Comparison of ENCODE assay signal across 35 mouse cellular contexts in the genomic region with DNA sequence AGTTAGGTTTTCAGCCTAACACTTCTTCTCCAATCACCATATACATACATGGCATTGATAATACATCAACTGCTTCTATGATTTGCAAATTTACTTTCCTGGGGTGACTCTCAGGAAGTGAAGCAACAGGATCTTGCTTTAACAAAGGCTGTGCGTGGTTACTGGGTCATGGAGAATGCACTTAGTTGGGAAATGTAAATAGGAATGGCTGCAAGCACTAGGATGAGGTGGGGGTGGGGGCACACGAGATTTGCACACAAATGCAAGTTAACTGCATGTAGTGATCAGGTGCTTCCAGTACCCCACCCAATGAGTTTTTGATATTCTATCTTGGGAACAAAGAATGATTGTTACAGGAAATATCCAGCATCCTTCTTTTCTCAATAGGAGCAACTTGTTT. TPM values are rescaled to one million over a fixed set of nuclear protein-coding genes. Genes with fewer than 3 reads are reported as not detected.
"Had no signal": no experiment of that assay in that cellular context is flagged by ENCODE, and none has a peak within 500 bp of the region (broad histone marks: within the 10 kb centered on the region; RNA-seq: fewer than 3 reads in every experiment).

No protein-coding gene starts in this region.

- DNase-seq: gastrocnemius, postnatal 14 days; gastrocnemius, postnatal 36 days; heart, adult 11 months; heart, adult 2 months; heart, postnatal 14 days; heart, postnatal 36 days; kidney, adult 11 months; kidney, adult 2 months; kidney, adult 9 months; kidney, postnatal 14 days; kidney, postnatal 36 days; layer of hippocampus, adult 9-11 months; layer of hippocampus, postnatal 36 days; left cerebral cortex, postnatal 4 days had no signal

- H3K4me1 ChIP-seq: heart, embryonic 13.5 days; heart, embryonic 15.5 days; hindbrain, embryonic 13.5 days; hindbrain, embryonic 15.5 days; limb, embryonic 13.5 days; limb, embryonic 15.5 days; liver, embryonic 12.5 days had no signal

- H3K36me3 ChIP-seq: heart, embryonic 13.5 days; heart, embryonic 15.5 days; hindbrain, embryonic 13.5 days; hindbrain, embryonic 15.5 days; kidney, embryonic 15.5 days; limb, embryonic 13.5 days; limb, embryonic 15.5 days; liver, embryonic 12.5 days had no signal

- H3K9ac ChIP-seq: heart, embryonic 13.5 days; heart, embryonic 15.5 days; hindbrain, embryonic 13.5 days; hindbrain, embryonic 15.5 days; kidney, embryonic 15.5 days; limb, embryonic 13.5 days; limb, embryonic 15.5 days; liver, embryonic 12.5 days had no signal

- H3K27me3 ChIP-seq: heart, embryonic 13.5 days; heart, embryonic 15.5 days; hindbrain, embryonic 13.5 days; hindbrain, embryonic 15.5 days; kidney, embryonic 15.5 days; limb, embryonic 13.5 days; limb, embryonic 15.5 days; liver, embryonic 12.5 days had no signal

- H3K27ac ChIP-seq: heart, adult 2 months; heart, embryonic 13.5 days; heart, embryonic 15.5 days; hindbrain, embryonic 13.5 days; hindbrain, embryonic 15.5 days; hindbrain, postnatal 0 days; kidney, embryonic 15.5 days; kidney, postnatal 0 days; limb, embryonic 13.5 days; limb, embryonic 15.5 days; liver, embryonic 12.5 days had no signal

- H3K4me3 ChIP-seq: heart, adult 2 months; heart, embryonic 13.5 days; heart, embryonic 15.5 days; hindbrain, embryonic 13.5 days; hindbrain, embryonic 15.5 days; kidney, embryonic 15.5 days; limb, embryonic 13.5 days; limb, embryonic 15.5 days; liver, embryonic 12.5 days had no signal

- H3K9me3 ChIP-seq: heart, embryonic 13.5 days; heart, embryonic 15.5 days; hindbrain, embryonic 13.5 days; hindbrain, embryonic 15.5 days; kidney, embryonic 15.5 days; limb, embryonic 13.5 days; limb, embryonic 15.5 days; liver, embryonic 12.5 days had no signal

RNA-seq across cellular contexts. Expression of a gene that starts 30.1 kb away (rescaled TPM):
- total RNA-seq: gastrocnemius, adult 18-20 months; gastrocnemius, adult 8-10 months; gastrocnemius, postnatal 14 days; gastrocnemius, postnatal 36 days; heart, adult 2 months; heart, postnatal 14 days; heart, postnatal 36 days; hematopoietic stem cell, adult 5-6 weeks; hindbrain, postnatal 0 days; layer of hippocampus, adult 18-20 months; layer of hippocampus, adult 8-10 months; layer of hippocampus, postnatal 14 days; layer of hippocampus, postnatal 36 days; left cerebral cortex, adult 18-20 months; left cerebral cortex, adult 8-10 months; left cerebral cortex, postnatal 10 days; left cerebral cortex, postnatal 25 days; left cerebral cortex, postnatal 4 days had no signal
- polyA plus RNA-seq: heart, adult 2 months; hindbrain, embryonic 15.5 days; limb, embryonic 15.5 days; liver, adult 2 months had no signal
